Mouse (Mus musculus): ENCODE measurements around the gene Pygb.

The Pygb gene

GRCm38 (mm10) chr2:150798084-150798483, 11.5 kb downstream of the Pygb start:
- no peak for DNase-seq

GRCm38 (mm10) chr2:150800616-150801015, 14.1 kb downstream of the Pygb start:
- no peak for DNase-seq

GRCm38 (mm10) chr2:150803035-150803434, 16.5 kb downstream of the Pygb start:
- no peak for DNase-seq

GRCm38 (mm10) chr2:150808381-150808780, 21.8 kb downstream of the Pygb start:
- DNase-seq = no peak

- no peak for DNase-seq
Measured at GRCm38 (mm10) chr2:150808812-150809211, 22.3 kb downstream of the Pygb start.

- DNase-seq = no peak
Measured at GRCm38 (mm10) chr2:150810603-150811002, 24.1 kb downstream of the Pygb start.

- DNase-seq = no peak
Measured at GRCm38 (mm10) chr2:150812816-150813215, 26.3 kb downstream of the Pygb start.

- DNase-seq = peak; percentile 61
Measured at GRCm38 (mm10) chr2:150816676-150817402, 30.3 kb downstream of the Pygb start.

- no peak for DNase-seq
Measured at GRCm38 (mm10) chr2:150818742-150819141, 32.2 kb downstream of the Pygb start.

GRCm38 (mm10) chr2:150820720-150821119, 34.2 kb downstream of the Pygb start:
- no peak for DNase-seq

GRCm38 (mm10) chr2:150822987-150823386, 36.5 kb downstream of the Pygb start:
- DNase-seq = no peak

GRCm38 (mm10) chr2:150826426-150826825, 39.9 kb downstream of the Pygb start:
- no peak for DNase-seq

- DNase-seq = no peak
Measured at GRCm38 (mm10) chr2:150828164-150828563, 41.6 kb downstream of the Pygb start.

- DNase-seq = no peak
Measured at GRCm38 (mm10) chr2:150828654-150829053, 42.1 kb downstream of the Pygb start.

GRCm38 (mm10) chr2:150830011-150830410, 43.5 kb downstream of the Pygb start:
- no peak for DNase-seq

- DNase-seq = no peak
Measured at GRCm38 (mm10) chr2:150830911-150831441, 44.4 kb downstream of the Pygb start.

- DNase-seq = peak; percentile 48
Measured at GRCm38 (mm10) chr2:150832029-150832428, 45.5 kb downstream of the Pygb start.

GRCm38 (mm10) chr2:150834616-150835015, 48.1 kb downstream of the Pygb start:
- DNase-seq = no peak

GRCm38 (mm10) chr2:150835975-150836374, 49.4 kb downstream of the Pygb start:
- DNase-seq = no peak

GRCm38 (mm10) chr2:150836906-150837305, 50.4 kb downstream of the Pygb start:
- no peak for DNase-seq

GRCm38 (mm10) chr2:150837781-150838180, 51.2 kb downstream of the Pygb start:
- DNase-seq = no peak

GRCm38 (mm10) chr2:150839686-150840471, 53.3 kb downstream of the Pygb start:
- DNase-seq = no peak

GRCm38 (mm10) chr2:150841109-150841508, 54.6 kb downstream of the Pygb start:
- no peak for DNase-seq

GRCm38 (mm10) chr2:150842049-150842461, 55.5 kb downstream of the Pygb start:
- DNase-seq = no peak

All from cerebellum, adult 8-10 months (tissue).